Mouse (Mus musculus): ENCODE data around the gene Nrsn2.

Nrsn2 gene

DNA sequence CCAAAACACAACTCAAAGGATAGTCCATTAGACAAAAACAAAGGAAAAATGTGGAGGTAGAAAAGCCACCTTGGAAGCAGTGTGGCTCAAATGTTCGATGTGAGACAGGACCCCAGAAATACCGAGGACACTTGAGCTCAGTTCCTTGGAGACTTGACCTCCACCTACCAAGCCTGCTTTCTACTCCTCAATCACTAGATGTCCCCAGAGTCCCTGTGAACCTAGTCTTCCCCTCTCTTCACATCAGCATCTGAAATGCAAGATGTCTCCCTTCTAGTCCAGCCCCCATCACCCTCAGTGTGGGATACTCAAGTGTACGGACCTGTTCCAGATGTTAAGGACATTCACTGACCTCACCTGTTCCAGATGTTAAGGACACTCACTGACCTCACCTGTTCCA is 16.3 kb upstream of the Nrsn2 start:
- in situ Hi-C loops (cut with MboI; ENCODE audit: unreplicated experiment in 2 of 2) = no loop called here

DNA sequence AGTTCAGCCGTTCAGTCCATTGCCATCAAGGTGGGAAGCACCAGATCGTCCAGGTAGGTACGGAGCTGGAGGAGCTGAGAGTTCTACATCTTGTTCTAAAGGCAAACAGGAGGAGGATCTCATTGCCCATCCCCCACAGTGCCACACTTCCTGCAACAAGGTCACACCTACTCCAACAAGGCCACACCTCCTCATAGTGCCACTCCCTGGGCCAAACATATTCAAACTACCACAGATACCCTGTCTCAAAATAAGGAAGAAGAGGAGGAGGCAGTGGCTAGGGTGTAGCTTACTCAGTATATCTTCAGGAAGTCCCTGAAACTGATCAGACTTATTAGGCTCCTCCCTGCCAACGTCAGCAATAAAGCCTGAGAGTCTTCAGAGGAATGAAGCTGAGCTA is 7.8 kb upstream of the Nrsn2 start:
- in situ Hi-C loops (cut with MboI; ENCODE audit: unreplicated experiment in 2 of 2) = no loop called here

GRCm38 (mm10) chr2:152375652-152376344 is 640 bp downstream of the Nrsn2 start:
- in situ Hi-C loops (cut with MboI; ENCODE audit: unreplicated experiment in 2 of 2) = no loop called here

- in situ Hi-C loops (cut with MboI; ENCODE audit: unreplicated experiment in 2 of 2) = loop anchor here (25.0 kb wide), 2 partner anchors 636 to 836 kb away; partner anchors contain the start of genes Fkbp1a (in 2 of the 2) and Psmf1 (in 1 of the 2)
These were observed 2.9 kb downstream of the Nrsn2 start for GRCm38 (mm10) chr2:152373547-152373946.

DNA sequence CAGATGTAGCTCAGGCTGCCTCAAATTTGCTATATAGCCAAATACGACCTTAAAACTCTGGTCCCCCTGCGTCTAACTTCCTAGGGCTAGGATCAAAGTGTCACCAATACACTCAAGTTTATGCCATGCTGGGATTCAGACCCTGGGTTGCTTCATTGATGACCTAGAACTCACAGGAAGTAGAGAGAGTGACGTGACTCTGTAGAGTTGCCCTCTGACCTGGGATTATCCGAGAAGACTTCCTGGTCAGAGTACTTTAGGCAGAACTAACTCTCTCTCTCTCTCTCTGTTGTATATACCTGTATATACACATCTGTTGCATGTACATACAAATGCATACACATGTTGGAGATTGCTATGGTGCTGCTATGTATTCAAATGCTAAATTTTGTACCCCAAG is 3.8 kb downstream of the Nrsn2 start:
- in situ Hi-C loops (cut with MboI; ENCODE audit: unreplicated experiment in 2 of 2) = loop anchor here (25.0 kb wide), 2 partner anchors 635 to 835 kb away; partner anchors contain the start of genes Fkbp1a (in 2 of the 2) and Psmf1 (in 1 of the 2)

DNA sequence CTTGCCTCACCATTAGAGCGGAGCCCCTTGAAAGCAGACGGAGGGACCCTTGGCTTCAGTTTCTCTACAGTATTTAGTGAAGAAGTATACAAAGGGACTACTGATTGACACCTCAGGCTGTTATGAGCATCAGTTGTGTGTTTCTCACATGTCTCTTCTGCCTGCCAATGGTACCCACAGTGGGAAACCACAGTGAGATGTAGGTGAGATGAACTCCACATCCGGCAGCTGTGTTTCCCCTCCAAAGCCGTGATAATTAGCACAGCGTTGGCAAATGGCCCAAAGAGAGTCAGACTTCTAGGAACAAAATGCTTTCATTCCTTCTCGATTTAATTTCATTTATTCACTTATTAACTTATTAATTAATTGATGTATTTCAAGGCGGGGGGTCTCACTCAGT is 4.3 kb downstream of the Nrsn2 start:
- in situ Hi-C loops (cut with MboI; ENCODE audit: unreplicated experiment in 2 of 2) = loop anchor here (25.0 kb wide), 2 partner anchors 635 to 835 kb away; partner anchors contain the start of genes Fkbp1a (in 2 of the 2) and Psmf1 (in 1 of the 2)

- in situ Hi-C loops (cut with MboI; ENCODE audit: unreplicated experiment in 2 of 2) = loop anchor here (5.0 to 25.0 kb wide), 12 partner anchors 94 to 1694 kb away; partner anchors contain the start of genes Fkbp1a (in 2 of the 2), Psmf1 (in 2 of the 2) and Csnk2a1 (in 1 of the 2)
These were observed 7.8 kb downstream of the Nrsn2 start for GRCm38 (mm10) chr2:152368532-152369140.

DNA sequence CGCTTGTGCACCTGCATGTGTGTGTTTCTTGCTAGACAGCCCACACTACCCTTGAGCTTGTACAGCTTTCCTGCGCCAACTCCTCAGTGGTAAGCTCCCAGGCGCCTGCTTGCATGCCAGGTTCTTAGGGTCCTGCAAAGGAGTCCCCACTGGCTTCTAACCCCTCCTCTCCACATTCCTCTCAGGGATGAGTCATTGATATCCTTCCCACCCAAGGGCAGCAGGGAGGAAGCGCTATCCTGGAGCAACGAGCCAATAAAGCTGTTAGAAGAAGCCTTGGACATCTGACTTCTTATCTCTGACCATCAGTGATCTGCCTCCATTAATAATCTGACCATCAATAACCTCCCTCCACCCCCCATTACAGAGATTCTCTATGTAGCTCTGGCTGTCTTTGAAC is 8.5 kb downstream of the Nrsn2 start:
- in situ Hi-C loops (cut with MboI; ENCODE audit: unreplicated experiment in 2 of 2) = loop anchor here (5.0 to 25.0 kb wide), 12 partner anchors 93 to 1693 kb away; partner anchors contain the start of genes Fkbp1a (in 2 of the 2), Psmf1 (in 2 of the 2) and Csnk2a1 (in 1 of the 2)

GRCm38 (mm10) chr2:152363245-152364147 is 12.9 kb downstream of the Nrsn2 start:
- in situ Hi-C loops (cut with MboI; ENCODE audit: unreplicated experiment in 2 of 2) = loop anchor here (5.0 to 25.0 kb wide), 11 partner anchors 89 to 1689 kb away; partner anchors contain the start of genes Fkbp1a (in 2 of the 2), Psmf1 (in 2 of the 2) and Csnk2a1 (in 1 of the 2)

GRCm38 (mm10) chr2:152361193-152361592 is 15.2 kb downstream of the Nrsn2 start:
- in situ Hi-C loops (cut with MboI; ENCODE audit: unreplicated experiment in 2 of 2) = loop anchor here (5.0 to 25.0 kb wide), 11 partner anchors 86 to 1686 kb away; partner anchors contain the start of genes Fkbp1a (in 2 of the 2), Psmf1 (in 2 of the 2) and Csnk2a1 (in 1 of the 2)

DNA sequence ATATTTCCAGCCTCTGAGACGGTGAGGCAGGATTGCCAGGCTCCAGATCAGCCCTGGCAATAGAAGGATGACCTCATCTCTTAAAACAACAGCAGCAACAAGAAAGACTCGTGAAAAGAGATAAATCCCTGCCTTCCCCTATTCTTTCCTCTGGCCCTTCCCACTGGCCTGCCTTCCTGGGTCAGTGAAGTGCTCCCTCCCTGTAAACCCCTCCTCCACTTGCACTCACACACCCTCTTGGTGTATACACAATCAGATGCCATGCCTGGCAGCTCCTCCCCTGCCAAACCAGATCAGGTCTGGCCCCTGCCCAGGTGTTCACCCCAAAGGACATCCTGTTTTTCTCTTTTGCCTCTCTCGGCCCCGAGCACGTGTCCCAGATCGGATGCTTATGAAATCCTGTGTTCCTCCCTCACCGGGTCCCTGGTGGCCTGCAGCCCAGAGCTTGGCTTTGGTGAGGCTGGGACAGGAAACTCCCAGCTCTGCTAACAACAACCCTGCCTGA is 16.1 kb downstream of the Nrsn2 start:
- in situ Hi-C loops (cut with MboI; ENCODE audit: unreplicated experiment in 2 of 2) = loop anchor here (5.0 to 25.0 kb wide), 11 partner anchors 86 to 1686 kb away; partner anchors contain the start of genes Fkbp1a (in 2 of the 2), Psmf1 (in 2 of the 2) and Csnk2a1 (in 1 of the 2)

- in situ Hi-C loops (cut with MboI; ENCODE audit: unreplicated experiment in 2 of 2) = loop anchor here (5.0 to 25.0 kb wide), 12 partner anchors 85 to 1695 kb away; partner anchors contain the start of genes Fkbp1a (in 2 of the 2), Psmf1 (in 2 of the 2), Acss1 (in 1 of the 2) and Csnk2a1 (in 1 of the 2)
These were observed 16.8 kb downstream of the Nrsn2 start for GRCm38 (mm10) chr2:152359616-152360015.

- in situ Hi-C loops (cut with MboI; ENCODE audit: unreplicated experiment in 2 of 2) = loop anchor here (10.0 to 25.0 kb wide), 3 partner anchors 622 to 1694 kb away; partner anchors contain the start of genes Fkbp1a (in 2 of the 2), Acss1 (in 1 of the 2) and Psmf1 (in 1 of the 2)
These were observed 17.5 kb downstream of the Nrsn2 start for GRCm38 (mm10) chr2:152358977-152359376.

DNA sequence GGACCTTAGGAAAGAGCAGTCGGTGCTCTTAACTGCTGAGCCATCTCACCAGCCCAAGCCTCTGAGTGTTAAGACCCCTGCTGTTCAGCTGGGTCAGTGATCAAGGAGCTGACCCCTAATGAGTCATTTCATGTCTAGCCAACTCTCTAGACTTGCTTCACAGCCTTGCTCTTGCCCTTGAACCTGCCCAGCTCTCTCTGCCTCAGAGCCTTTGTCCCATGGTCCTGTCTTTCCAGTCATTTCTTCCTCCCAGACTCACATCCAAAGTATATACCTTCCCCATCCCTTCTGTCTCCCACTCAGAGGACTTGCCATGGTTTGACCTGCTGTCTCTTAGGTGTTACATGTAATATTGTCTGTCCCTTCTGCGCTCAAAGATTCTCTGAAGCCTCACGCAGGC is 19.2 kb downstream of the Nrsn2 start:
- in situ Hi-C loops (cut with MboI; ENCODE audit: unreplicated experiment in 2 of 2) = loop anchor here (10.0 to 25.0 kb wide), 3 partner anchors 620 to 1692 kb away; partner anchors contain the start of genes Fkbp1a (in 2 of the 2), Acss1 (in 1 of the 2) and Psmf1 (in 1 of the 2)

DNA sequence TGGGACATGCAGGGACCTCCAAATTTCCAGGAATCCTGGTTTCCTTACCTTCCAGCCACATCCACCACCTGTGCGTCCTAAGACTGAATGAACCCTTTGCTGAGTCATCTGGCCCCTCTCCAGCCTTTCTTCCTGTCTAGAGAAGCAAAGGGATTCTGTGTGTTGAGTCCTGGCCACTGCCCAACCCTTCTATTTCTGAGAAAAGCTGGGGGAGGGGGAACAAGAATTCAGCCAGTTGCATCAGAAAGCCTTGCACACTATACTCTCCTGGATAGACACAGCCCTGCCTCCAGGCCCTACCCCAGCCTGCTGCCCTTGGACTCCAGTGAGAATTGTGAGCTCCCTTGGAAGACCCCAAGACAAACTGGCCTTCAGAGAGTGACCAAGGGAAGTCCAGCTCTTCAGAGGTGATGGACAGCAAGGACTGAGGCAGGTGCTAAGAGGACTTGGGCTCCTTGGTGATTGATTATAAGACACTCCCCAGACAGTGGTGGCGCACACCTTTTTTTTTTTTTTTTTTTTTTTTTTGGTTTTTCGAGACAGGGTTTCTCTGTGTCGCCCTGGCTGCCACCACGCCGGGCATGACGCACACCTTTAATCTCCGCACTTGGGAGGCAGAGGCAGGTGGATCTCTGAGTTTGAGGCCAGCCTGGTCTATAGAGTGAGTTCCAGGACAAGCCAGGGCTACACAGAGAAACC is 26.4 kb downstream of the Nrsn2 start:
- in situ Hi-C loops (cut with MboI; ENCODE audit: unreplicated experiment in 2 of 2) = loop anchor here (10.0 to 25.0 kb wide), 3 partner anchors 613 to 1685 kb away; partner anchors contain the start of genes Fkbp1a (in 2 of the 2), Acss1 (in 1 of the 2) and Psmf1 (in 1 of the 2)

DNA sequence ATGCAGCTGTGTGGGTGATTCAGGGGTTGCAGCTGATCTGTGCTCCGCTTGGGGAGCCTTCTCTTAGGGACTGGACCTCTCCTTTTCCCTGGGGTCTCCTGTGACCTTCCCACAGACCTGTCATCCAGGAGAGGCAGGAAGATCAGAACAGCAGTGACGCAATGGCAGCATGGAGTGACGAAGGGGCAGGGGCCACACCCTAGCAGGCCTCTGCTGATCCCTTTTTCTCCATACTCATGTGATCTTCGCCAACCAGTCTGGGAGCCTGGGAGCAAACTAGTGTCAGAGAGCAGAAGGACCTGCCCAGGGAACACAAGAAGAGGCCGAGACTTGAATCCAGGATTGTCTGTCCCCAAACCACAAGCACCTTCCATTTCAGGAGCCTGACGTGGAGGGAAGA is 27.2 kb downstream of the Nrsn2 start:
- in situ Hi-C loops (cut with MboI; ENCODE audit: unreplicated experiment in 2 of 2) = no loop called here

GRCm38 (mm10) chr2:152347722-152348121 is 28.7 kb downstream of the Nrsn2 start:
- in situ Hi-C loops (cut with MboI; ENCODE audit: unreplicated experiment in 2 of 2) = no loop called here

DNA sequence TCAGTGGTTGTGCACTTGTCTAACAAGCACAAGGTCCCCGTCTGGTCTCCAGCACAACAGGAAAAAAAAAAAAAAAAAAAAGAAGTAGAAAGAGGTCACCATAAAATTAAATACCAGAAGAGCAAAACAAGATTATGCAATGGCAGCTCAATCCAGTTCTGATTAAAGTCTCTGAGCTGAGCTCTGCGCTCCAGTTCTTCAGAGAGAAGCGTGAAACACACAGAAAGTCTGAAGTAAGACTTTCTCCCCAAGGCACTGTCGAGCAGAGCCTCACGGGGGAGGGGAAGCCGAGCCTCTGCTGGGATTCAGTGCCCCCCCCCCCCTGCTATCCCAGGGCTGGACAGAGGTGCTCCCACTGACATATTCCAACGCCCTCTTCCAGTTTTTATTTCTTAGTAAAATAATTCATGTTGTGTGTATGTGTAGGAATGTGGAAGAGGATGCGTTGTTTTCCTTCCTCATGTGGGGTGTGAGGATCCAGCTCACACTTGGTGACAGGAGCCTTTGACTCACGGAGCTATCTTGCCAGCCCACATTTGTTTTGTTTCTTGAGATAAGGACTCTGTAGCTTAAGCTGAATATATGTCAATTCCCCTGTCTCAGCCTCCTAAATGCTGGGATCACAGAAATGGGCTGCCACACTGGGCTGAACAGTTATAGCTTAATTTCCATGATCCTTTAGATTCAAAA is 29.5 kb downstream of the Nrsn2 start:
- in situ Hi-C loops (cut with MboI; ENCODE audit: unreplicated experiment in 2 of 2) = no loop called here

Measured in v-Abl transformed pro-B cells (cell line).